ENCODE assay signal across 18 mouse cellular contexts in the genomic region with DNA sequence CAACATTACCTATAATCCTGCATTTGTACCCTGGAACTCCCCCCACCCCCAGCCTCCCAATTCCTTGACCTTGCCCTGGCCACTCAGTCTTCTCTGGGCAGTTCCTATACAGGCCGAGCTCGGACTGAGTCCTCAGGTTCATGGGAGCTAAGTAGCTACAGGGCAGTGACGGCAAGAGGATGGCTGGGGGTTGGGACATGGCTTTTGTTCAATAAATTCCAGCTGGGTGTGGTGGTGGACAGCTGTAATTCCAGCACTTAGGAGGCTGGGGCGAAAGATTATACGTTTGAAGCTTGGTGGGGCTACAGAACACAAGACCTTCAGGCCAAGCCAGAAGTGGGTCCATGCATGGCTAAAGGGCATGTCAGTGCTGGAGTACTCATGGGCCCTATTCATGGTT. TPM values are rescaled to one million over a fixed set of nuclear protein-coding genes. Genes with fewer than 3 reads are reported as not detected.
DNase-seq lines count a peak whose midpoint lies in the region; ATAC-seq and TF ChIP-seq lines count a peak whose summit lies in the region.
"Had no signal": no experiment of that assay in that cellular context is flagged by ENCODE, and none has a peak within 500 bp of the region (broad histone marks: within the 10 kb centered on the region; RNA-seq: fewer than 3 reads in every experiment).

No protein-coding gene starts in this region.

- H3K4me2 ChIP-seq in myocyte (ENCODE audit: low read depth) = peak overlapping the region; percentile 24
- H3K4me2 ChIP-seq: embryonic facial prominence, embryonic 13.5 days; embryonic facial prominence, embryonic 15.5 days; forebrain, embryonic 12.5 days had no signal

- peaks cover 23% of the 10 kb centered on the region for H3K27me3 ChIP-seq in myocyte (ENCODE audit: control insufficient read depth, insufficient read depth, insufficient read length)
- H3K27me3 ChIP-seq: embryonic facial prominence, embryonic 15.5 days had no signal

- TF ChIP-seq POLR2A in myocyte (IDR thresholded peaks at IDR 0.05; ENCODE audit: insufficient read length, low read depth) = no peak

- no peaks in the 10 kb centered on the region for H3K79me2 ChIP-seq in myocyte (ENCODE audit: control insufficient read depth, insufficient read depth)

- DNase-seq in cerebellum, adult 11-12 months = peak; percentile 63
- DNase-seq in cerebellum, adult 18-20 months = no peak
- peak; percentile 67 for DNase-seq in cerebellum, adult 9-11 months
- DNase-seq in cerebellum, postnatal 4 days (ENCODE audit: low spot score in 2 of 2) = no peak
- no peak for DNase-seq in layer of hippocampus, postnatal 14 days (ENCODE audit: low spot score in 2 of 2)
- DNase-seq: adrenal gland, adult 2 months; adrenal gland, postnatal 10 days; adrenal gland, postnatal 25 days; embryo, embryonic 11 days had no signal

- H3K36me3 ChIP-seq in myocyte (ENCODE audit: control insufficient read depth, insufficient read depth) = no peaks in the 10 kb centered on the region
- H3K36me3 ChIP-seq: embryonic facial prominence, embryonic 13.5 days; embryonic facial prominence, embryonic 15.5 days; forebrain, embryonic 10.5 days; forebrain, embryonic 12.5 days had no signal

- ATAC-seq in monocyte, adult 5-6 weeks (replicated peaks; ENCODE audit: insufficient number of reproducible peaks, low FRiP score, low TSS enrichment, poor library complexity, severe bottlenecking) = 0 out of 2 replicates have a peak, but pooled peaks have one; percentile 22

- H3K4me3 ChIP-seq in myocyte = no peak overlapping the region
- H3K4me3 ChIP-seq: embryonic facial prominence, embryonic 13.5 days; embryonic facial prominence, embryonic 15.5 days; erythroblast, embryonic 14.5 days; forebrain, embryonic 10.5 days; forebrain, embryonic 12.5 days had no signal

- no peak overlapping the region for H3ac ChIP-seq in myocyte (ENCODE audit: control insufficient read depth, insufficient read length)

TF ChIP-seq in myocyte, 11 proteins besides CTCF, POLR2A, EP300 and RAD21:
- TF ChIP-seq MYOG (IDR thresholded peaks at IDR 0.05; ENCODE audit: control insufficient read depth in 1 of 3, insufficient read depth in 1 of 3, insufficient read length in 2 of 3, low read depth in 2 of 3) = peak in 2 of 3 experiments; percentile 30 to 64
- TF ChIP-seq CEBPB (IDR thresholded peaks at IDR 0.05; ENCODE audit: insufficient read depth, poor library complexity, severe bottlenecking) = no peak
- TF ChIP-seq MYOD1 (IDR thresholded peaks at IDR 0.05; ENCODE audit: control insufficient read depth in 1 of 3, insufficient read length in 2 of 3, low read depth in 2 of 3) = peak in 1 of 3 experiments; percentile 43
- TF ChIP-seq SRF (IDR thresholded peaks at IDR 0.05; ENCODE audit: control insufficient read depth, insufficient read length, low read depth) = no peak

RNA-seq across cellular contexts. Expression of a gene that starts 22.6 kb away (rescaled TPM):
- total RNA-seq in monocyte, adult 5-6 weeks (2017) = 0.49 TPM in 1 of 3 replicates, not detected in the others
- polyA plus RNA-seq in myocyte (2012; fragmentation: generic; extraction: Trizol) = 2.4 TPM
- under 1 TPM; 0.19 to 0.25 TPM for total RNA-seq in layer of hippocampus, postnatal 14 days (2021)
- total RNA-seq: common myeloid progenitor, adult 5-6 weeks; MEL had no signal
- polyA plus RNA-seq: erythroblast, embryonic 14.5 days had no signal

RNA-seq across cellular contexts. Expression of a gene that starts 26.7 kb away (rescaled TPM):
- 2.0 to 2.8 TPM in 2 of 3 replicates, not detected in the other for total RNA-seq in monocyte, adult 5-6 weeks (2017)
- 40.9 TPM for polyA plus RNA-seq in myocyte (2012; fragmentation: generic; extraction: Trizol)
- 1 to 10 TPM; 8.1 to 9.6 TPM for total RNA-seq in layer of hippocampus, postnatal 14 days (2021)

RNA-seq across cellular contexts. Expression of a gene that starts 30.5 kb away (rescaled TPM):
- 17.1 to 31.1 TPM (median 26.0 TPM) in 3 replicates for total RNA-seq in monocyte, adult 5-6 weeks (2017)
- 48.6 TPM for polyA plus RNA-seq in myocyte (2012; fragmentation: generic; extraction: Trizol)
- 10 to 100 TPM; 40.1 to 46.9 TPM for total RNA-seq in layer of hippocampus, postnatal 14 days (2021)

RNA-seq across cellular contexts. Expression of a gene that starts 48.7 kb away (rescaled TPM):
- 24.0 to 67.4 TPM (median 25.2 TPM) in 3 replicates for total RNA-seq in monocyte, adult 5-6 weeks (2017)
- polyA plus RNA-seq in myocyte (2012; fragmentation: generic; extraction: Trizol) = 930 TPM
- total RNA-seq in layer of hippocampus, postnatal 14 days (2021) = 100 to 1,000 TPM; 140 to 150 TPM

RNA-seq across cellular contexts. Expression of a gene that starts 54.1 kb away (rescaled TPM):
- 4.0 to 10.1 TPM (median 7.1 TPM) in 3 replicates for total RNA-seq in monocyte, adult 5-6 weeks (2017)
- 23.6 TPM for polyA plus RNA-seq in myocyte (2012; fragmentation: generic; extraction: Trizol)
- 10 to 100 TPM; 45.5 to 51.1 TPM for total RNA-seq in layer of hippocampus, postnatal 14 days (2021)

Comparison
In these comparisons a context has a peak if more than half of its experiments do, and no peak if none do; other contexts are left out.
1. DNase-seq: peak in cerebellum, adult 11-12 months (single experiment) and cerebellum, adult 9-11 months (single experiment); none in cerebellum, adult 18-20 months (0 of 2), cerebellum, postnatal 4 days (0 of 2) and layer of hippocampus, postnatal 14 days (0 of 2).